Mouse (Mus musculus): ENCODE data around the gene Tacc2. TPM values are rescaled to one million over a fixed set of nuclear protein-coding genes. Genes with fewer than 3 reads are reported as not detected.
A peak's percentile ranks its signal among the peaks of the same experiment; 100 is the strongest.

Tacc2 gene
- polyA plus RNA-seq, 1 experiment from 2014 or later, result 43.8 TPM

GRCm38 (mm10) chr7:130636902-130637301 is 59.7 kb downstream of the Tacc2 start:
- ATAC-seq (ENCODE audit: insufficient number of reproducible peaks, insufficient read depth, low FRiP score, low TSS enrichment, low read depth), result no peak
- Histone ChIP-seq H3K36me3 (no peaks in the 10 kb centered on the region), H3K9ac (no peak overlapping the region), H3K4me1 (peaks cover 38% of the 10 kb centered on the region), H3K4me3 (no peak overlapping the region), H3K4me2 (no peak overlapping the region), H3K27ac (peak overlapping the region; percentile 82; the same call in 1 of the 2 replicates), H3K9me3 (no peaks in the 10 kb centered on the region), H3K27me3 (no peaks in the 10 kb centered on the region)
- WGBS, result 83% methylated on average over 4 of the region's 4 CpGs

DNA sequence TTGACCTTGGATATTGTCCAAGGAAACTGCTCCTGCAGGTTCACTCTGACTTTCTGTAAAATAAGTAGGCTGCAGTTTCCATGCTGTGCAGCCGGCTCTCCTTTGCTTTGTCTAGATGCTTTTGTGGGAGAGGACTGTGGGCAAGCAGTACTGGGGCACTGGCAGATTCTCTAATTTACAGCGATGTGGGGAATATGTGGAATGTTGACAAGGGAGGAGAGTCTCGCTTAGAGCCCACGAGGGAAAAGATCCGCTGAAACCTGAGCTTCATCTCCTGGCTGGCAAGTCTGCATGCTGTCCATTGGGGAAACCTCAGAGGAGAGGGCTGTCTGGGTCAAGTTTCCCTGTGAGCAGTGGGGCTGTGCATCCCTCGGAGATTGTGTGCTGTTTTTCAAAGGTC is 60.6 kb downstream of the Tacc2 start:
- Histone ChIP-seq H3K36me3 (no peaks in the 10 kb centered on the region), H3K9ac (no peak overlapping the region), H3K27ac (peak overlapping the region; percentile 82), H3K4me2 (no peak overlapping the region), H3K9me3 (no peaks in the 10 kb centered on the region), H3K4me1 (peaks cover 38% of the 10 kb centered on the region), H3K27me3 (no peaks in the 10 kb centered on the region), H3K4me3 (no peak overlapping the region)
- no peak for ATAC-seq (ENCODE audit: insufficient number of reproducible peaks, insufficient read depth, low FRiP score, low TSS enrichment, low read depth)
- WGBS, result 9% methylated on average over 6 of the region's 6 CpGs

GRCm38 (mm10) chr7:130640681-130641080 is 63.4 kb downstream of the Tacc2 start:
- Histone ChIP-seq H3K27me3 (no peaks in the 10 kb centered on the region), H3K27ac (0 out of 2 replicates have a peak overlapping the region, but pooled peaks have one; percentile 11), H3K9ac (no peak overlapping the region), H3K9me3 (no peaks in the 10 kb centered on the region), H3K4me2 (no peak overlapping the region), H3K36me3 (no peaks in the 10 kb centered on the region), H3K4me3 (no peak overlapping the region), H3K4me1 (peaks cover 41% of the 10 kb centered on the region)
- no peak for ATAC-seq (ENCODE audit: insufficient number of reproducible peaks, insufficient read depth, low FRiP score, low TSS enrichment, low read depth)
- 76% methylated on average over 9 of the region's 9 CpGs for WGBS

DNA sequence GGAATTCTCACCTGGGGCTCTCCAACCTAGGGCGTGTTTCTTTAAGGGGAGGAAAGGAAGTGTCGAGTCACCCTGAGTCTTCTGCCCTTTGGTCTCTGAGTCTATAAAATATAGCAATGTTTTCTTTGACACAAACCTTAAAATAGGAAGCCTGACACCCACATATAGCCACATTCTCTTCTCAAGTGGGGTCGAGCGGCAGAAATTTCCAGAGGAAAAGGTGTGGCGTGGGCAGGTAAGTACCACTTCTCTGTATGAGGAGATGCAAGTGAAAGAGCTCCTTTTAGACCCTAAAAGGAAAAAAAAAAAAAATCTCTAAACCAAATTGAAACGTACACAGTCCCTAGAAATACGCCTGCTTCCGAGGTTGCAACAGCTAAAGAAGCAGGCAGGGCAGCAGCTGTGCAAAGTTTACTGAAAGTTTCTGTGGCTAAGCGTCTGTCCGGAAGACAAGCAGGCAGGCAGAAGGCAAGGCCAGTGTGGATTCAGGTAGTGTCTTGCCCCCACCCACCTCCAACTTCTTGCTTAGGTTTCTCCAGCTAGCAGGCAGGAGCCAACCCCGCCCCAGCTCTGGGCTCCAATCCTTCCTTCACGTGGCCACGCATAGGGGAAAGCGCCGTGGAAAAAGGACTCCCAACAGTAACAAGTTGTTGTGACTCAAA is 68.2 kb downstream of the Tacc2 start:
- WGBS, result 12% methylated on average over 15 of the region's 15 CpGs
- no peaks in the 10 kb centered on the region for H3K36me3 ChIP-seq
- peak overlapping the region; percentile 96 for H3K27ac ChIP-seq
- peaks cover 47% of the 10 kb centered on the region for H3K4me1 ChIP-seq
- ATAC-seq (ENCODE audit: insufficient number of reproducible peaks, insufficient read depth, low FRiP score, low TSS enrichment, low read depth), result peak; percentile 49
- no peaks in the 10 kb centered on the region for H3K27me3 ChIP-seq
- no peaks in the 10 kb centered on the region for H3K9me3 ChIP-seq
- peak overlapping the region; percentile 70 for H3K4me3 ChIP-seq
- H3K4me2 ChIP-seq, result peak overlapping the region; percentile 87
- H3K9ac ChIP-seq, result peak overlapping the region; percentile 90

DNA sequence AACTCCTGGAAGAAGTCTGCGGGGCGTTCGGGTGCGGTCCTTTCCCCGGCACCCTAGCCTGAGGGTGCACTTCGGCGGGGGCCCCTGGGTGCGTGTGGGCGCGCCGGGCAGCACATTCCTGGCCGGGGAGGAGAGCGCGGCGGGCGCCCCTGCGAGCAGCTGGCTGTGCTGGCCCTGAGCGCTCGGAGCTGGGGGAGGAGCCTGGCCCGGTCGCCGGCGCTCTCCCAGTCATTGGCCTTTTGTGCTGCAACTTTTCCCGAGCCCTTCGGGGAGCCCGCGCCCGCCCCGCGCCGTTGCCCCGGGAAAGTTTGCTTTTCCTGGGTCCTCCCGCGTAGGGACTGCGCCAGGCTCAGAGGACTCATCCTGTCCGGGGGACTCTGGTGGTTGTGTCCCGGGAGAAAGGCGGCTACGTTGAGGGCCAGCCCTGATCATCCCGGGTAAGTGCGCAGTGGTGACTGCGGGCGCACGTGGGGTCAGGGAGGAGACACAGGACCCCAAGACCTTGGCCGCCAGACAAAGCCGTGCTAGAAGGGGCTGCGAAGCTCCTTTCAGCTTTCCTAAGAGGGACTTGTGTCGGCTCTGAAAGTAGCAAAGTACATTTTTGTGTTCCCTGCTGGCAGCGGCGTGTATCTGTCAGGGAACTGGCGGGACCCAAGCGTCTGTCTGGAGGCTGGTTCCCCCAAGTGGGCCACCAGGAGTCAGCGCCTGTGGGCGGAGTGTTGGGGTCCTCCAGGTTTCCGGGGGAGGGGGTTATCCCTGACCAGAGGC is 68.9 kb downstream of the Tacc2 start:
- no peaks in the 10 kb centered on the region for H3K9me3 ChIP-seq
- no peaks in the 10 kb centered on the region for H3K27me3 ChIP-seq
- H3K9ac ChIP-seq, result peak overlapping the region; percentile 90
- peak overlapping the region; percentile 96 for H3K27ac ChIP-seq
- peak overlapping the region; percentile 70 for H3K4me3 ChIP-seq
- H3K4me2 ChIP-seq, result peak overlapping the region; percentile 87
- peaks cover 45% of the 10 kb centered on the region for H3K4me1 ChIP-seq
- no peaks in the 10 kb centered on the region for H3K36me3 ChIP-seq
- WGBS, result under 1% methylated on average over 54 of the region's 55 CpGs
- ATAC-seq (ENCODE audit: insufficient number of reproducible peaks, insufficient read depth, low FRiP score, low TSS enrichment, low read depth), result peak; percentile 83

GRCm38 (mm10) chr7:130646762-130647139 is 69.5 kb downstream of the Tacc2 start:
- Histone ChIP-seq H3K9me3 (no peaks in the 10 kb centered on the region), H3K27ac (peak overlapping the region; percentile 96), H3K4me3 (peak overlapping the region; percentile 70), H3K36me3 (no peaks in the 10 kb centered on the region), H3K9ac (peak overlapping the region; percentile 90), H3K4me1 (peaks cover 45% of the 10 kb centered on the region), H3K27me3 (no peaks in the 10 kb centered on the region), H3K4me2 (peak overlapping the region; percentile 87)
- ATAC-seq (ENCODE audit: insufficient number of reproducible peaks, insufficient read depth, low FRiP score, low TSS enrichment, low read depth), result peak; percentile 65
- WGBS, result under 1% methylated on average over 18 of the region's 18 CpGs

- no peak overlapping the region for H3K27ac ChIP-seq
- no peak for ATAC-seq (ENCODE audit: insufficient number of reproducible peaks, insufficient read depth, low FRiP score, low TSS enrichment, low read depth)
- peak overlapping the region; percentile 90; the same call in 1 of the 2 replicates for H3K9ac ChIP-seq
- no peaks in the 10 kb centered on the region for H3K27me3 ChIP-seq
- H3K4me2 ChIP-seq, result peak overlapping the region; percentile 87
- no peak overlapping the region for H3K4me3 ChIP-seq
- WGBS, result 72% methylated on average over 4 of the region's 4 CpGs
- no peaks in the 10 kb centered on the region for H3K9me3 ChIP-seq
- H3K36me3 ChIP-seq, result no peaks in the 10 kb centered on the region
- H3K4me1 ChIP-seq, result peaks cover 51% of the 10 kb centered on the region
Measured at GRCm38 (mm10) chr7:130648061-130648460, 70.8 kb downstream of the Tacc2 start.

DNA sequence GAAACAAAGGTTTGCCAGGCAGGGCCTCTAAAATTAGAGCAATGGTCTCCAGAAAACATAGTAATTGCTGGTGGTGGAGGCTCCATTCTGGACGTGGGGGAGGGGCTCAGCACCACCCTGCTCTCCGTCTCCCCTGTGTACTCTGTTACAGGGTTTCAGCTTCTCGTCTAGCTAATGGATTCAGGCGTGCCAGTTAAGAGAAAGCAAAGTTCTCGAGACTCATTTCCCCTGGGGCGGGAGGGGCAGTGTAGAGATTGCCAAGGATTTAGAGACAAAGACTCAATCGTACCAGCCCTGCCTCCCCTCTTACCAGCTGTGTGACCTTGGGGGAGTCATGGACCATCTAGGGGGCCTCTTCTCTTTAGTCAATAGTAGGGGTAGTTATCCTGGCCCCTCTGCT is 72.0 kb downstream of the Tacc2 start:
- Histone ChIP-seq H3K36me3 (no peaks in the 10 kb centered on the region), H3K9me3 (no peaks in the 10 kb centered on the region), H3K27me3 (no peaks in the 10 kb centered on the region), H3K4me2 (peak overlapping the region; percentile 26; the same call in 1 of the 2 replicates), H3K4me3 (no peak overlapping the region), H3K9ac (0 out of 2 replicates have a peak overlapping the region, but pooled peaks have one; percentile 12), H3K27ac (0 out of 2 replicates have a peak overlapping the region, but pooled peaks have one; percentile 24), H3K4me1 (peaks cover 58% of the 10 kb centered on the region)
- no peak for ATAC-seq (ENCODE audit: insufficient number of reproducible peaks, insufficient read depth, low FRiP score, low TSS enrichment, low read depth)
- 15% methylated on average over 7 of the region's 7 CpGs for WGBS

DNA sequence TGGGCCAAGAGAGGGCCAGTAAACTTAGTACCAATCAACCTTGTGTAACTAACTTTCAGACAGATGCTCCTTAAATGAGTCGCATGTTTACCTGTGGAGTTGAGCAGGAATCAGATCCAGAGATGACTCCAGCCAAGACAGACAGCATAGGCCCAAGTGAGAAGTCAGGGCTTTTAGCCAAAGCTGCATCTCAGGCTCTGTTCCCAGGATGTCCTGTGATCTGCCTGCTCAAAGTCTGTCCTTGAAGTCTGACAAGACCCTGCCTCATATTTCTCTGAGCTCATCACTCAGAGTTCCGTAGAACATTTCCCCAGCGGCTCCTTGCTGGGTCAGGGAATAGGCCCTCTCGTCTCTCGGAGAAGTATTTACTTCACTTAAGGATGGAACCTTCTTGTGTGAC is 73.4 kb downstream of the Tacc2 start:
- H3K9me3 ChIP-seq, result no peaks in the 10 kb centered on the region
- no peaks in the 10 kb centered on the region for H3K27me3 ChIP-seq
- H3K36me3 ChIP-seq, result no peaks in the 10 kb centered on the region
- WGBS, result 80% methylated on average over 5 of the region's 5 CpGs
- no peak overlapping the region for H3K9ac ChIP-seq
- no peak overlapping the region for H3K4me3 ChIP-seq
- no peak overlapping the region for H3K4me2 ChIP-seq
- H3K27ac ChIP-seq, result no peak overlapping the region
- peaks cover 63% of the 10 kb centered on the region for H3K4me1 ChIP-seq
- ATAC-seq (ENCODE audit: insufficient number of reproducible peaks, insufficient read depth, low FRiP score, low TSS enrichment, low read depth), result no peak

- no peak overlapping the region for H3K4me3 ChIP-seq
- H3K27ac ChIP-seq, result no peak overlapping the region
- H3K4me2 ChIP-seq, result no peak overlapping the region
- H3K36me3 ChIP-seq, result no peaks in the 10 kb centered on the region
- ATAC-seq (ENCODE audit: insufficient number of reproducible peaks, insufficient read depth, low FRiP score, low TSS enrichment, low read depth), result no peak
- no peak overlapping the region for H3K9ac ChIP-seq
- WGBS, result 63% methylated on average over 6 of the region's 6 CpGs
- peaks cover 49% of the 10 kb centered on the region for H3K4me1 ChIP-seq
- H3K27me3 ChIP-seq, result no peaks in the 10 kb centered on the region
- H3K9me3 ChIP-seq, result no peaks in the 10 kb centered on the region
Measured at GRCm38 (mm10) chr7:130653036-130653555, 75.9 kb downstream of the Tacc2 start.

- Histone ChIP-seq H3K4me3 (no peak overlapping the region), H3K9ac (no peak overlapping the region), H3K27ac (no peak overlapping the region), H3K4me2 (no peak overlapping the region), H3K27me3 (no peaks in the 10 kb centered on the region), H3K4me1 (peaks cover 34% of the 10 kb centered on the region), H3K36me3 (no peaks in the 10 kb centered on the region), H3K9me3 (no peaks in the 10 kb centered on the region)
- 56% methylated on average over 2 of the region's 2 CpGs for WGBS
- no peak for ATAC-seq (ENCODE audit: insufficient number of reproducible peaks, insufficient read depth, low FRiP score, low TSS enrichment, low read depth)
Measured at GRCm38 (mm10) chr7:130654562-130654961, 77.3 kb downstream of the Tacc2 start.
